Mouse (Mus musculus) cerebellum, adult 2 months (tissue): ENCODE data around the gene Glrx5. TPM values are rescaled to one million over a fixed set of nuclear protein-coding genes. Genes with fewer than 3 reads are reported as not detected.

ENCODE experiments used
- DNase-seq, 2 experiments: peaks; one replicate each; pipeline ENCODE4 v3.0.0; 2021
- H3K27ac ChIP-seq: fragments of 200-500 bp; 2 replicates; pipeline ENCODE4 v1.5.1; 2012; ENCODE audit warnings: low read length, control low read depth, inconsistent platforms; ENCODE audit not compliant: insufficient read depth
- H3K27me3 ChIP-seq: fragments of 200-500 bp; 2 replicates; pipeline ENCODE4 v1.6.1; 2012; ENCODE audit warnings: inconsistent platforms, mild to moderate bottlenecking, low read length, moderate library complexity; ENCODE audit not compliant: control insufficient read depth, insufficient read depth
- H3K4me1 ChIP-seq: fragments of 200-500 bp; 2 replicates; pipeline ENCODE4 v1.6.1; 2011; ENCODE audit warnings: low read length; ENCODE audit not compliant: control insufficient read depth, insufficient read depth
- H3K4me3 ChIP-seq: fragments of 200-500 bp; replicated peaks from 2 replicates; pipeline ENCODE3; 2011; ENCODE audit warnings: mild to moderate bottlenecking, low read depth, low read length, control low read depth; ENCODE audit not compliant: insufficient read depth
- CTCF ChIP-seq: fragments of 200-500 bp; IDR thresholded peaks from 2 replicates; pipeline ENCODE4 v1.5.1; 2011; ENCODE audit warnings: low read depth, mild to moderate bottlenecking, control low read depth, low read length, moderate library complexity, borderline replicate concordance; ENCODE audit not compliant: insufficient read depth
- POLR2A ChIP-seq: fragments of 200-500 bp; IDR thresholded peaks from 2 replicates; pipeline ENCODE4 v1.6.1; 2011; ENCODE audit warnings: low read length, control low read depth, borderline replicate concordance; ENCODE audit not compliant: insufficient read depth
- WGBS: fragments of 180-500 bp; shearing (Covaris S2); methylation state at CpG from one replicate; pipeline ENCODE4 v1.1.7; 2018; 5-methylcytosine and 5-hydroxymethylcytosine counted together
- polyA plus RNA-seq: library from polyadenylated mRNA; depleted of rRNA; stranded (reverse); fragments of >200 nt; gene quantifications from 2 replicates; pipeline ENCODE4 v1.2.3, GENCODE M21; 2012

Glrx5 gene
- polyA plus RNA-seq, 1 experiment, result 101 TPM

DNA sequence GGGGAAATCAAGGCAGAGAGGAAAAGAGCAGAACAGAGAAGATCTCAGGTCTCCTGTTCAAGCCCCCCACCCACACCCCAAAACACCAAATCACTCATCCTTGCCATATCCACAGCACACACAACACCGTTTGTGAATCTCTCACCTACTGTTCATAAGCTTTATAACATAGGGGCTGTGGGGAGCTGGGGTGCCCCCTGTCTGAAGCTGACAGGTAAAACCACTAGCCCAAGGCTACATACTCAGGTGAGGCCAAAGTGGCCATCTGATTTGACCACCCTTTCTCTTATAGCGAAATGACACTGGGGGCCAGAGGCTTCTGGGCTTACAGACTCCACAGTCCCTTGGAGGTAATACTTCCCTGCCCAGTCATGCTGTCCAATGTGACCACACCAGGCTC is 24.3 kb upstream of the Glrx5 start:
- no peak for DNase-seq
- peaks cover 7% of the 10 kb centered on the region; the same call in 1 of the 2 replicates for H3K27me3 ChIP-seq
- H3K4me1 ChIP-seq, result no peaks in the 10 kb centered on the region
- H3K4me3 ChIP-seq, result no peak overlapping the region
- no peak for TF ChIP-seq POLR2A
- no peak for TF ChIP-seq CTCF
- WGBS, result 55% methylated on average over 2 of the region's 2 CpGs
- no peak overlapping the region for H3K27ac ChIP-seq

DNA sequence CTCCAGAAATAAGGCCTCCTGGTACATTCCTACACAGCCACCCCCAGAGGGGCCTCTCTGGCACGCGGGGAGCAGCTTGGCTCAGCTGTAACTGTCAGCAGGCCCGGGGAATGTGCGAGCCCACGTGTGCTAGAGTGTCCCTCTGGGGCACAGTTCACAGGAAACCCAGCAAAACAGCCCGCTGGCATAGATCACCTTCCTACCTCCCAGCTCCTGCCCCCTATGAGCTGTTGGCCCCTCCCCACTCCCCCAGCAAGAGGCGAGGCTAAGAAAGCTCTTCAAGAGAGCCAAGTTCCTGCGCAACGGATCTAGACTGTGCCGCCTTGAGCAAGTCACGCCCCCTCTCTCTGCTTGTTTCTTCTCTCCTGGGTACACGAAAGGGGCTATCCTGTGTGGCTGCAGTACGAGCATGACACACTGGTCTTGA is 23.7 kb upstream of the Glrx5 start:
- Histone ChIP-seq H3K4me1 (no peaks in the 10 kb centered on the region), H3K4me3 (no peak overlapping the region), H3K27me3 (peaks cover 7% of the 10 kb centered on the region; the same call in 1 of the 2 replicates), H3K27ac (no peak overlapping the region)
- 6% methylated on average over 13 of the region's 13 CpGs for WGBS
- TF ChIP-seq POLR2A (no peak), CTCF (no peak)
- DNase-seq, result no peak

DNA sequence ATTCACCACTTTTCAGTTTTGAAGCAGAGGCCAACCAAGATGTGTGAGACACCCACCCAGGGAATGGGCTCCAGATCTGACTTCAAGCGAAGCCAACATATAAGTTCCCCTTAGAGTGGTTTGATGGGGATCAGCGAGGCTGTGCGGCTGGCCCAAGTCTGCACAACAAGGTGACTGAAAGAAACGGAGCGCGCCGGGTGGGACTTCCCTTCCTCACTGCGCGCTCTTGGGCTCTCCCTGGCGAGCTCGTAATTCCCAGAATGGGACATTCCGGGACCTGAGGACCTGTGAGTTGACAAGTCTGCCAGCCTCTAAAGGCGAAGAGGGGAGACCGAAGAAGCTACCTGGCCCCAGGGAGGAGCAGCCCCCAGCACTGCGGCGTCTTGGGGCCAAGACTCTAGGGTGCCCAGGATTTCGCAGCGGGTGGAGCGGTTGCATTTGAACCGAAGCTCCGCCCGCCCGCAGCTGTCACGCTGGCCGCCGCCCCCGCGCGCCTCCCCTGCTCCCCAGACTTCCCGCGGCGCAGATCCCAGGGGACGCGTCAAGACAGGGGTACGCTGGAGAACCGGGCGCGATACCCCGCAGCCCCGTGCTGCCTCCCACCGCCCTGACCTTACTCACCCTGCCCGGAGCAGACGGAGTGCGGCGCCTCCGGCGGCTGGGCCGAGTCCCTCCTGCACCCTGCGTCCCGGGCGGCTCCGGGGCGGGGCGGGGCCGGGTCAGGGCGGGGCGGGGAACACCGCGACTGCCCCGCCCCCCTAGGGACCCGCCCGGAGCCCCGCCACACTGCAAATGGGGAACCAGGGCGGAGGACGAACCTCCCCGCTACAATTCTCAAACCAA is 22.9 kb upstream of the Glrx5 start, which contains the start of gene Syne3:
TSS of gene Syne3 (minus strand) at position 440 of the 843 bp plus-strand sequence.
- Histone ChIP-seq H3K27me3 (peaks cover 7% of the 10 kb centered on the region; the same call in 1 of the 2 replicates), H3K4me1 (no peaks in the 10 kb centered on the region), H3K27ac (no peak within 1 kb of the TSS), H3K4me3 (peak within 1 kb of the TSS; percentile 35)
- TF ChIP-seq CTCF (no peak), POLR2A (no peak)
- DNase-seq, result peak in 1 of 2 experiments; percentile 29
- WGBS, result 1% methylated on average over 66 of the region's 66 CpGs

DNA sequence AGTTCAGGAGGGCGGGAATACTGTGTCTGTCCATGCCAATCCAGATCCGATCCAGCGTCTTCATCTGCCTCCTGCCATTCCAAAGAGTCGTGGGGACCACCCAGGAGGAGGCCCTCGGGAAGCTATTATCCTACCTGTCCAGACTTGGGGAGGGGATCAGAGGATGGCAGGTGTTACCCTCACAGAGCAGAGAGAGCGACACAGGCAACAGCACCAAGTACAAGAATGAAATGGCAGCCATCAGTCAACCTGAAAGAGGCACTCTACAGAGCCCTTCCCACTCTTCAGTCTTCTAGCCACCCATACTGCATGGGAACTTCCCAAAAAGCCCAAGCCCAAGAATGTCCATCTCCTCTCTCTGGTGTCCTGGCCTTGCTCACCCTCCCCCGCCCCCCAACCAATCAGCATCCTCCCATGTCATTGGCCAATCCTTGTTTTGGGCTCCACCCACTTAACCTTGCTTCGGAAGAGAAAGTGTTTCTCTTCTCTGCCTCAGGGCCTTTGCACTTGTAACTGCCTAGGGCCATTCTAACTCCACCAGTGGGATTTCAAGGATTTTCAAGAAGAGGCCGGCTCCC is 22.2 kb upstream of the Glrx5 start:
- WGBS, result 33% methylated on average over 9 of the region's 9 CpGs
- Histone ChIP-seq H3K27ac (no peak overlapping the region), H3K27me3 (peaks cover 6% of the 10 kb centered on the region; the same call in 1 of the 2 replicates), H3K4me1 (no peaks in the 10 kb centered on the region), H3K4me3 (peak overlapping the region; percentile 10)
- DNase-seq, result no peak
- TF ChIP-seq POLR2A, result no peak

DNA sequence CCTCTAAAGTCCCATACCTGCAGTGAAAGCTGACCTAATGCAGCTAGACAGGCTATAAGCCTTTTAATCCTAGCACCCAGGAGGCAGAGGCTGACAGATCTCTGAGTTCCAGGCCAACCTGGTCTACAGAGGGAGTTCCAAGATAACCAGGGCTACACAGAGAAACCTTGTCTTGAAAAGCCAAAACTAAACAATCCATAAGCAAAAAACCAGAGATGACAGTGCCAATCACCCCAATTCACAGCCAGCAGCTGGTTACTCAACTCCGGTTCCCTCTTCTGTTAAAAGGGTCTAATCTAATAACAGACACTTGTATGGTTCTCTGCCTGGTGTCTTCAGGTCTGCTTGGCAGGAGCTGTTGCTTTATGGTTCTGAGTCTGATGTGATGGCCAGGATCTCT is 20.9 kb upstream of the Glrx5 start:
- Histone ChIP-seq H3K27ac (no peak overlapping the region), H3K4me1 (no peaks in the 10 kb centered on the region), H3K4me3 (no peak overlapping the region), H3K27me3 (peaks cover 6% of the 10 kb centered on the region; the same call in 1 of the 2 replicates)
- DNase-seq, result no peak
- 100% methylated on average over 1 of the region's 1 CpGs for WGBS
- no peak for TF ChIP-seq POLR2A

DNA sequence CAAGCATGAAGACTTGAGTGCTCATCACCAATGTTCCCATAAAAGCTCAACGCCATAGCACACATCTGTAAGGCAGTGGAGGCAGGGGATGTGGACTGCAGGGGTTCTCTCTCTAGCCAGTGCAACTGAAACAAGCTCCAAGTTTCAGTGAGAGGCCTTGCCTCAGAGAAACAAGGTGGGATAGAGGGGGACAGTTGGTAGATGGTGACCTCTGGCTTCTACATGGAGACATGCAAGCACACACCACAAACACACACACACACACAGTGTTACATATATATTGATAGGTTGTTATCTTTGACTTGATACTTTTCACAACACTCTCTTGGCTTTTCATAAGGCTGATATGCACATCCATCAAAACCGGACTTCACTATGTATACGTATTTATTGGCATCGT is 20.2 kb upstream of the Glrx5 start:
- Histone ChIP-seq H3K4me1 (no peaks in the 10 kb centered on the region), H3K27ac (no peak overlapping the region), H3K4me3 (no peak overlapping the region), H3K27me3 (peaks cover 6% of the 10 kb centered on the region; the same call in 1 of the 2 replicates)
- TF ChIP-seq CTCF (no peak), POLR2A (no peak)
- DNase-seq, result no peak
- whole genome bisulfite sequencing, result 97% methylated on average over 4 of the region's 4 CpGs

DNA sequence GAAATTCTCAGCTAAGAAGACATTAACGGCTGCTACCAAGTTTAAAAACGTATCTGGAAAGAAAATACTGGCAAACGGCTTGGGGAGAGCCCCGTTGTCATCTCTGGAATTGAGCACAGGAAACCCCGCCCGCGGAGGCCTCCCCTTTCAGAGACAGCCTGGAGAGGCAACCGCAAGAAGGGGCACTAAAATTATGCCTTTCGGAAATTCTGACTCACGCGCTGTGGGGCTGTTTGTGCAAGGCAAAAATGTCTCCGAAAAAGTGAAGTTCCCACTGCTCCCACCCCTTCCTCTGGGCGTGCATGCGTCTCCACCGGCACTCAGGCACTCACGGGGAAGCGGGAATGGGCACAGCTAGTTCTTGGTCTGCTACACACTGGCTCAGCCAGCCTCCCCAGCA is 19.4 kb upstream of the Glrx5 start:
- Histone ChIP-seq H3K4me1 (no peaks in the 10 kb centered on the region), H3K4me3 (no peak overlapping the region), H3K27me3 (peaks cover 6% of the 10 kb centered on the region; the same call in 1 of the 2 replicates), H3K27ac (no peak overlapping the region)
- WGBS, result 47% methylated on average over 17 of the region's 17 CpGs
- TF ChIP-seq CTCF (no peak), POLR2A (no peak)
- DNase-seq, result no peak

DNA sequence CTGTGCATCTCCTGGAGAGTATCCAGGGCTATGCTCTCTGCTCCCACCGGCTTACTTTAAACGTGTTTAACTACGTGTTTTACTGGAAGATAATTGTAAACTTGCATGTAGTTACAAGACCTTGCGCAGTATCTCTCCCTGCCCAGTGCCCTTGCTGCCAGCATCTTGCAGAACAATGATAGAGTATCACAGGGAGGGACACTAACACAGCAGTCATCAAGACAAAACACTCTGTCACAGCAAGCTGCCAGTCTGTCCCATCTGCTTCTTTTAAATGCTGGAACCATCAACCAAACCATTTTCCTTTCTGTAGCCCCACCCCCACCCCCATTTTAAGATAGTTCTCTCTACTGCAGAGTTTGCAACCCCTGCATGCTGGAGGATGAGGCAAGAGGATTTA is 16.3 kb upstream of the Glrx5 start:
- no peak for DNase-seq
- H3K4me1 ChIP-seq, result no peaks in the 10 kb centered on the region
- H3K27me3 ChIP-seq, result 0 out of 2 replicates have a peak, but pooled peaks cover 1% of the 10 kb centered on the region
- TF ChIP-seq CTCF (no peak), POLR2A (no peak)
- no peak overlapping the region for H3K4me3 ChIP-seq
- WGBS, result 32% methylated on average over 4 of the region's 4 CpGs
- no peak overlapping the region for H3K27ac ChIP-seq
